Mouse (Mus musculus) brain, embryonic 14.5 days (tissue): Measurements from ENCODE around the gene Piezo1. TPM values are rescaled to one million over a fixed set of nuclear protein-coding genes. Genes with fewer than 3 reads are reported as not detected.

Experiments
- DNase-seq: peaks from one replicate; pipeline ENCODE4 v3.0.0-alpha.2; 2011; ENCODE audit warnings: low read depth
- CTCF ChIP-seq: fragments of 200-500 bp; IDR thresholded peaks from 2 replicates; pipeline ENCODE4 v1.5.1; 2012; ENCODE audit warnings: inconsistent platforms, mild to moderate bottlenecking, moderate library complexity, borderline replicate concordance; ENCODE audit not compliant: insufficient read depth, insufficient read length; ENCODE audit errors: extremely low read depth
- POLR2A ChIP-seq: fragments of 200-500 bp; IDR thresholded peaks from 2 replicates; pipeline ENCODE4 v1.6.1; 2012; ENCODE audit warnings: mild to moderate bottlenecking, inconsistent platforms, borderline replicate concordance; ENCODE audit not compliant: poor library complexity, insufficient read depth, insufficient read length, severe bottlenecking; ENCODE audit errors: extremely low read depth
- polyA plus RNA-seq: library from polyadenylated mRNA; depleted of rRNA; stranded (reverse); fragments of >200 nt; gene quantifications from 2 replicates; pipeline ENCODE4 v1.2.3, GENCODE M21; 2012

Piezo1 gene
- polyA plus RNA-seq, 1 experiment: 13.4 TPM

DNA sequence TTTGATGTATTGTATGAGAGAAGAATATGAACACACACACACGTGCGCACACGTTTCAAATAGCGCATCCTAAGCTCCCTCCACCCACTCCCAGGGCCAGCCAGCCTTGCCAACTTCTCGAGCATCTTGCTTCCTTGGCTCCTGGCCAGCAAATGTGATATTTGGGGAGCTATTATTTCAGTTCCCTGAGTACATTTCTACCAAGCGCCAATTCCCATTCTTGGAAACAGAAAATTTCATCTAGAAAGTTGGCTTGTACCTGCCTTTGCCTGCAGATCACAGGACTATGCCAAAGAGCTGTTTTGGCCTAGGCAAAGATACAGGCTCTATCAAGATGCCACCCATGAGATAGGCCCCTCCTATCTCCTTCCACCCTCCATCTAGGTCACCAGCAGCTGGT is 3.7 kb upstream of the Piezo1 start:
- DNase-seq: peak; percentile 70
- TF ChIP-seq POLR2A (no peak), CTCF (no peak)

DNA sequence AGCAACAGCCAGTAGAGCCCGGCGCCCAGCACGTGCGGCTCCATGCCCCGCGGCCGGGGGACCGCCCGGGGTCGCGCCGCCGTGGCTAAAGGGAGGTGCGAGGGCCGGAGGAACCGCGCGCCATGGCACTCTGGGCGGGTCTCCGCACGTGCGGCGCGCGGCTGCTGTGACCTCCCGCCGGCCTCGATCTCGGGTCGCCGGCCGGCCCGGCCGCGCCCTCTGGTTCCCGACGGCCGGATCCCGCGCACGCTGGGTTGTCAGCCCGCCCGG is 199 bp downstream of the Piezo1 start:
- TF ChIP-seq POLR2A (no peak), CTCF (no peak)
- no peak for DNase-seq

- TF ChIP-seq POLR2A: no peak
- no peak for TF ChIP-seq CTCF
- peak; percentile 22 for DNase-seq
Observed at GRCm38 (mm10) chr8:122550234-122550994, 715 bp downstream of the Piezo1 start.

DNA sequence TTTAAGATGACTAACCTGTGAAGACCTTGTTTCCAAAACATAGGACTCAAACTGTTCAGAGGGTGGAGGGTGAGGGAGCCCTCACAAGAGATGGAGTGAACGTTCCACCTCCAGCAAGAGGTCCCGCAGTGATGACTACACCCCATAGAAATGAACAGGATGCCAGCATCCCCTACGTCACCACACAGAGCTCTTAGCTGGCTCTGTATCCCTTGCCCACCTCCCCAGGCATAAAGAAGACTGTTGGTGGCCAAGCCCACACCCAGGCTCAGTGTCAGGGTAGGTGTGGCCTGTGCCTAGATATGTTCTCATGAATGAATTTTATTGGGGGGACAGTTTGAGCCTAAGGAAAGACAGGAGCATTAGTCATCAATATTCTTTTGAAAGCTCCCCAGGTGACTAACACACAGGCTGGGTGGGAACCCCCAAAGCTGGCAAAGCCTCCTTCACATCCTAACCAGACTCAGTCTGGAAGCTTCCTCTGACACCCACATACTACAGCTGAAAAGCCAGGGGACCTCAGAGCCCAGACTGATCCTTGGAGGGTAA is 2.2 kb downstream of the Piezo1 start:
- TF ChIP-seq CTCF (no peak), POLR2A (no peak)
- DNase-seq: no peak

- no peak for DNase-seq
- no peak for TF ChIP-seq CTCF
- no peak for TF ChIP-seq POLR2A
Observed at GRCm38 (mm10) chr8:122548331-122548730, 2.8 kb downstream of the Piezo1 start.

- TF ChIP-seq POLR2A: no peak
- TF ChIP-seq CTCF: no peak
- DNase-seq: no peak
Observed at GRCm38 (mm10) chr8:122547815-122548214, 3.3 kb downstream of the Piezo1 start.

GRCm38 (mm10) chr8:122546811-122547453 is 4.2 kb downstream of the Piezo1 start:
- no peak for TF ChIP-seq CTCF
- TF ChIP-seq POLR2A: no peak
- DNase-seq: no peak

DNA sequence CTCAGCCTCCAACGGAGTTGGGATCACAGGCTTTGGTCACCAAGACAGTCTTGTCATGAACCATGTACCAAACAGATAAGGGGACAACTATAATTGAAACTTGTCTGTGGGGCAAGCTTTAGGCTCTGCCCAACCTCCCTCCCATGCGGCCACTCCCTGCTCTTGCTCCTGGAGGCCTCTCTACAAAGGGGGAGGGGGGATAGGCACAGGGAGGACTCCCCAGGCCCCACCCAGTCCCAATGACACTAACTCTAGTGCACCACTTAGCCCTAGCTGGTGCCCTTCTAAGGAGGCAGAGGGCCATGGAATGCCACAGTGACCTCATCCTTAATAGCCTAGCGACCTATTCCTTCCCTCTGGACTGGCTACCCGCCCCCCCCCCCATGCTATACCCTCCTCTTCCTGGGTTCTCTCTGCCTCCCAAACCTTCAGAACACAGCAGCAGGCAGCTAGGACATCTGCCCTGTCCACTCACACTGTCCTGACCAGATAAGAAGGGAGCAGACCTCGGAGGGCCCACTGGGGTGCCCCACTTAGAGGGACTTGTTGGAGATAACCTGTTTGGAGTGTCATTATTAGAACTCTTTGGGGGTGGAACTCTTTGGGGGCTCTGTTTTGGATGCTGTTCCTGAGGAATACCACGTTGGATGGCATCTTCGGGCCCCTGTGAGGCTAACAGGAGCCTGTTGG is 4.9 kb downstream of the Piezo1 start:
- DNase-seq: no peak
- no peak for TF ChIP-seq POLR2A
- no peak for TF ChIP-seq CTCF

- TF ChIP-seq POLR2A (no peak), CTCF (no peak)
- DNase-seq: no peak
Observed at GRCm38 (mm10) chr8:122544138-122544537, 7.0 kb downstream of the Piezo1 start.

GRCm38 (mm10) chr8:122538310-122539076 is 12.6 kb downstream of the Piezo1 start:
- no peak for DNase-seq
- TF ChIP-seq POLR2A (no peak), CTCF (no peak)

- TF ChIP-seq POLR2A: no peak
- DNase-seq: no peak
Observed at GRCm38 (mm10) chr8:122537812-122538211, 13.3 kb downstream of the Piezo1 start.

DNA sequence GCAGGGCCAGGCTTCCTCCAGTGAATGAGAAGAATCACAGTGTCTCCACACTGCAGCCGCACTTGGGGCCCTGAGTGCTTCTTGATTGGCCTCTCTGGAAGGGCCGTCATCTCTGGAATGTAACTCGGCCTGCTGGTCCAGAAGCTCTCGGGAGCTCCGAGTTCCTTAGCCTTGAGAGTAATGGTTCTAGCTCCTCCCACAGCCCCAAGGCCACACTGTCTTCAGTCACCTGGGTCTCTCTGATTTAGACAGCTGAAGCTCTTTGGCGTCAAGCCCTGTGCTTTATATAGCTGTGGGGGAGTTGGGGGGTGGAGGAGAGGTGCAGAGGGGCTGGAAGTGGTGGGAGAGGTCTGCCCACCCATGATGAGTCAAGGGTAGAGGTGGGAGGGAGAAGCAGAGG is 14.1 kb downstream of the Piezo1 start:
- TF ChIP-seq CTCF (no peak), POLR2A (no peak)
- no peak for DNase-seq

GRCm38 (mm10) chr8:122531312-122531711 is 19.8 kb downstream of the Piezo1 start:
- no peak for DNase-seq
- TF ChIP-seq CTCF (no peak), POLR2A (no peak)
